Mouse (Mus musculus) CD4-positive, CD25-positive, alpha-beta regulatory T cell (primary cell): ENCODE data around the gene Tmbim1. TPM values are rescaled to one million over a fixed set of nuclear protein-coding genes. Genes with fewer than 3 reads are reported as not detected.

Source experiments
- polyA plus RNA-seq: library from polyadenylated mRNA; unstranded; fragments of 100-300 nt; shearing (Covaris generic); gene quantifications from one replicate; pipeline ENCODE4 v1.2.1, GENCODE M21; 2017

Tmbim1 gene
- 12.8 TPM for polyA plus RNA-seq

GRCm38 (mm10) chr1:74305522-74305921 is at the start of gene Tmbim1:
Gene Tmbim1, minus strand, starts transcription at chr1:74305622.

GRCm38 (mm10) chr1:74284543-74285160 is 20.8 kb downstream of the Tmbim1 start, which contains the start of the genes Aamp and Pnkd:
Gene Aamp, minus strand, starts transcription at chr1:74284738.
Gene Pnkd, plus strand, starts transcription at chr1:74284930.

GRCm38 (mm10) chr1:74278538-74278937 is 26.9 kb downstream of the Tmbim1 start, which contains the start of gene Gpbar1:
Gene Gpbar1, plus strand, starts transcription at chr1:74278550.

Other genes with a start within 250 kb of the Tmbim1 start
- 27.7 TPM for gene Tns1, start 181.2 kb downstream of the Tmbim1 start, polyA plus RNA-seq
- 0.07 TPM for gene Rufy4, start 180.1 kb downstream of the Tmbim1 start, polyA plus RNA-seq
- gene Cxcr2, start 151.6 kb downstream of the Tmbim1 start, polyA plus RNA-seq, result 0.07 TPM
- gene Cxcr1, start 111.0 kb downstream of the Tmbim1 start, polyA plus RNA-seq, result not detected
- gene Arpc2, start 69.5 kb downstream of the Tmbim1 start, polyA plus RNA-seq, result 1,046 TPM
- 0.17 TPM for gene Gpbar1, start 27.1 kb downstream of the Tmbim1 start, polyA plus RNA-seq
- gene Aamp, start 20.9 kb downstream of the Tmbim1 start, polyA plus RNA-seq, result 242 TPM
- gene Pnkd, start 20.7 kb downstream of the Tmbim1 start, polyA plus RNA-seq, result 63.7 TPM
- not detected for gene Catip, start 56.5 kb upstream of the Tmbim1 start, polyA plus RNA-seq
- 1.7 TPM for gene Slc11a1, start 69.6 kb upstream of the Tmbim1 start, polyA plus RNA-seq
- gene Ctdsp1, start 85.9 kb upstream of the Tmbim1 start, polyA plus RNA-seq, result 5.1 TPM
- 0.17 TPM for gene Vil1, start 103.8 kb upstream of the Tmbim1 start, polyA plus RNA-seq
- gene Cnot9, start 200.4 kb upstream of the Tmbim1 start, polyA plus RNA-seq, result 33.4 TPM
- 0.12 TPM for gene Plcd4, start 237.3 kb upstream of the Tmbim1 start, polyA plus RNA-seq
- gene Usp37, start 238.7 kb upstream of the Tmbim1 start, polyA plus RNA-seq, result 14.4 TPM